Mouse (Mus musculus): Measurements from ENCODE around the gene 9430097D07Rik.

- no peak for TF ChIP-seq POLR2A (IDR thresholded peaks at IDR 0.05; ENCODE audit: insufficient read depth, low read length)
- TF ChIP-seq CTCF (IDR thresholded peaks at IDR 0.05; ENCODE audit: low read depth, low read length): no peak
Observed at GRCm38 (mm10) chr2:32559570-32559969, 15.9 kb downstream of the 9430097D07Rik start.

Data from ES-Bruce4 (cell line).